Mouse (Mus musculus) testis, adult 2 months (tissue): ENCODE data around the gene Supt3. TPM values are rescaled to one million over a fixed set of nuclear protein-coding genes. Genes with fewer than 3 reads are reported as not detected.

ENCODE experiments used
- H3K27ac ChIP-seq: fragments of 200-500 bp; 2 replicates; pipeline ENCODE4 v1.5.1; 2012; ENCODE audit warnings: low read depth, low read length; ENCODE audit not compliant: control insufficient read depth, insufficient read depth
- H3K27me3 ChIP-seq: fragments of 200-500 bp; 2 replicates; pipeline ENCODE4 v1.6.1; 2012; ENCODE audit warnings: mild to moderate bottlenecking, low read length, moderate library complexity; ENCODE audit not compliant: control insufficient read depth, insufficient read depth
- H3K36me3 ChIP-seq: fragments of 200-500 bp; 2 replicates; pipeline ENCODE4 v1.6.1; 2012; ENCODE audit warnings: mild to moderate bottlenecking, low read length; ENCODE audit not compliant: control insufficient read depth, insufficient read depth
- H3K4me1 ChIP-seq: fragments of 200-500 bp; 2 replicates; pipeline ENCODE4 v1.6.1; 2012; ENCODE audit warnings: low read length; ENCODE audit not compliant: control insufficient read depth, insufficient read depth
- H3K4me3 ChIP-seq: fragments of 200-500 bp; 2 replicates; pipeline ENCODE4 v1.5.1; 2012; ENCODE audit warnings: low read depth, mild to moderate bottlenecking, low read length, moderate library complexity, mixed read lengths; ENCODE audit not compliant: control insufficient read depth
- CTCF ChIP-seq: fragments of 200-500 bp; IDR thresholded peaks from 2 replicates; pipeline ENCODE4 v1.5.1; 2012; ENCODE audit warnings: low read depth, mild to moderate bottlenecking, inconsistent platforms, low read length, moderate library complexity; ENCODE audit not compliant: control insufficient read depth, insufficient read depth, insufficient replicate concordance
- POLR2A ChIP-seq: fragments of 200-500 bp; IDR thresholded peaks from 2 replicates; pipeline ENCODE4 v1.6.1; 2012; ENCODE audit warnings: low read depth, mild to moderate bottlenecking, inconsistent platforms, low read length, moderate library complexity; ENCODE audit not compliant: control insufficient read depth
- polyA plus RNA-seq: library from polyadenylated mRNA; depleted of rRNA; stranded (reverse); fragments of >200 nt; gene quantifications from 2 replicates; pipeline ENCODE4 v1.2.3, GENCODE M21; 2012

Gene Supt3
- polyA plus RNA-seq, 1 experiment: 19.6 TPM

DNA sequence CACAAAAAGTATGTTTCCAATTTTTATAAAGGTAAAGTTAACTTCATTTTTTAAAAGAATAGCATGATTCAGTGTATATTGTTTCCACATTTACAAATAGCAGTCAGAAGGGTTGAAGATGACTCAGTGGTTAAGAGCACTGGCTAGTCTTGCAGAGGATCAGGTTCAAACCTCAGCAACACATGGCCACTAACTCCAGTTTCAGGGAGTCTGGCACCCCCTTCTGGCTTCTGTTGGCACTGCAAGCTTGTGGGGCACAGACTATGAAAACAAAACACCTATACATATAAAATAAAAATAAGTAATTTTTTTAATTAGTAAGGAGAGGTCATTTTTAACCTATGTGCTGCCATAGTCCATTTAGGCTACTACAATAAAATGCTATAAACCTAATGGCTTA lies 268.9 kb downstream of the Supt3 start:
- Histone ChIP-seq H3K4me1 (no peaks in the 10 kb centered on the region), H3K36me3 (no peaks in the 10 kb centered on the region), H3K27me3 (no peaks in the 10 kb centered on the region), H3K27ac (no peak overlapping the region), H3K4me3 (no peak overlapping the region)
- TF ChIP-seq POLR2A (no peak), CTCF (peak; percentile 38; the same call in 1 of the 2 replicates)

DNA sequence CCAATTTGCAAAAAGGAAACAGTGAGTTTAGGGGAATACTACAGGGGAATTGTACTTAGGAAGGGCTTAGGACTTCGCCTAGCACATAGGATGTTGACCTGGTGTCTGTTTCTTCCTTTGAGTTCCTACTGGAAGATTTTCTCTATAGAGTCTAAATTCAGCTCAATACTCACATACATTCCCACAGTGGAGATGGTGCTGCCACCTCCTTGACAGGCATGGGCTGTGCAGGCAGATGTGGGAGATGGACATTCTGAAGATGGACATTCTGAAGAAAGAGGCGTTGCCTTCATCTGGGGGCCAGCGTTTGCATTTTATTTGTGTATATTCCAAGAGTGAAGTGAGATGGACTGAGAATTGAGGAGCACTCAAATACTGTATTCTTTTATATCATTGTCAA lies 269.6 kb downstream of the Supt3 start:
- Histone ChIP-seq H3K36me3 (no peaks in the 10 kb centered on the region), H3K4me1 (no peaks in the 10 kb centered on the region), H3K4me3 (no peak overlapping the region), H3K27me3 (no peaks in the 10 kb centered on the region), H3K27ac (no peak overlapping the region)
- TF ChIP-seq CTCF: no peak
- no peak for TF ChIP-seq POLR2A

DNA sequence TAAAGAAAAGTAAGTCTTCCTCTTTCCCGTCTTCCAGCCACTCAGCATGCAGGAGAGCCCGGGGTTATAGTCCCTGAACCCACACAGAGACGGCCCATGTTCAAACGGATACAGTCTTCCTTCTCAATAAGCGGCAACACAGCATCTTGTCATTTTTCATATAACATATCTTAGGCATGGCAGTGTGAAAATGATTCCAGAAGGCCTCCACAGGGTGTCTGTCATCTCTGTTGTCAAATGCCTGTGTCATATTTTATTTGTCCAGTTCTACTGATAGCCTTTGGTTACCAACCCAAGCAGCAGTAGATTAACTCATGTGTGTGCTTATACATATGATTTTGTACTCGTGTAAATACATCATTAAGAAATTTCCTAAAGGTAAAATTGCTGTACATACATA lies 270.3 kb downstream of the Supt3 start:
- TF ChIP-seq CTCF: no peak
- TF ChIP-seq POLR2A: no peak
- H3K36me3 ChIP-seq: no peaks in the 10 kb centered on the region
- H3K27me3 ChIP-seq: no peaks in the 10 kb centered on the region
- H3K27ac ChIP-seq: no peak overlapping the region
- no peak overlapping the region for H3K4me3 ChIP-seq
- no peaks in the 10 kb centered on the region for H3K4me1 ChIP-seq

DNA sequence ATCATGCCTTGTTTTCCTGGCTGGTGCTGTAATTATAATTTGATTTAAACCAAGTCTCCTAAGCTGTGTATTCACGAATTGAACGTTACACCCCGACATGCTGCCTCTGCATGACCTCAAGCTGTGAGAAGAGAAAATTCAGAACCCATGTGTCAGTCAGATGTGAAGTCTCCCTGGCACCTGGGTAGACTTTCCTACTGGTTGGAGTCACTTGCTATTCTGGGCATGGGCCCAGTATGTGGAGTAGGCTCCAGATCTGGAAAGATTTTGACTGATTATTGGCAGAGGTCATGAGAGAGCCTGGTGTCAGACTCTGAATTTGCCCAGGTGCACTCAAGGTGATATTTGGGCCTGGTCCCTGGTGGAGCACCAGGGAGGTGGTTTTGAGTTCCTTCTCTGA lies 275.0 kb downstream of the Supt3 start:
- no peak overlapping the region for H3K4me3 ChIP-seq
- no peaks in the 10 kb centered on the region for H3K27me3 ChIP-seq
- no peaks in the 10 kb centered on the region for H3K36me3 ChIP-seq
- no peak overlapping the region for H3K27ac ChIP-seq
- TF ChIP-seq CTCF: no peak
- no peak for TF ChIP-seq POLR2A
- no peaks in the 10 kb centered on the region for H3K4me1 ChIP-seq

DNA sequence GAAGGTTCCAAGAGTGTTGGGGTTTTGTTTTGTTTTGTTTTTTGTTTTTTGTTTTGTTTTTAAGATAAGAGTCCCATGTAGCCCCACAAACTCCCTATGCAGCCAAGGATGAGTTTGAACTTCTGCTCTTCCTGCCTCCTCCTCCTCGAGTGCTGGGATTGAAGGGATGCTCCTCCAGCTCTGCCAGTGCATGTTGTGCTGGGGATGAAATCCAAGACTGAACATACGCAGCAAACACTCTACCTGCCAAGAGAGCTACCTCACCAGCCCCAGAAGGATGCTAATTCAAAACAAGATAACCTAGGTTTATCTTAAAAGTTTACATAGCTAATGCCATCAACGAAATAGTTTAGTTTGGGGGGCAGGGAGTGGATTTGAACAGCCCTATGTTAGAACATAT lies 276.4 kb downstream of the Supt3 start:
- no peaks in the 10 kb centered on the region for H3K4me1 ChIP-seq
- H3K4me3 ChIP-seq: no peak overlapping the region
- no peak overlapping the region for H3K27ac ChIP-seq
- TF ChIP-seq POLR2A (no peak), CTCF (no peak)
- H3K36me3 ChIP-seq: no peaks in the 10 kb centered on the region
- no peaks in the 10 kb centered on the region for H3K27me3 ChIP-seq

DNA sequence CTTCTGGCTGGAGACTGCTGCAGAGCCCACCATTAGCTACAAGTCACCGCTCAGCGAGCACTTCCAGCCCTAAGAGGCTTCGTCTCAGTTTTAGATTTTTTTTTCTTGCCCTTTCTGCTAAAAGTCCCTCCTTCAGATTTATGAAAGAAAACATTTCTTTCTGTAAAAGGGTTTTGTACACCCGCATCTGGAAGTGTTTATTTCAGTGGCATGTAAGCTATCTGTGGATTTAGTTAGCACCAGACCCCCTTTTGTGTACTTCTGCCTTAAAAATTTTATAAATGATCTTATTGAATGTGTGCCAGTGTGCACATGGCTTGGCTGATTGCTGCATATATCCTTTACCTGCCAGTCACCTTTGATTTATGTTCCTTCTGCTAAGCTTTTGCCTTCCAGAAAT lies 277.6 kb downstream of the Supt3 start:
- Histone ChIP-seq H3K27me3 (no peaks in the 10 kb centered on the region), H3K4me1 (no peaks in the 10 kb centered on the region), H3K27ac (no peak overlapping the region), H3K4me3 (no peak overlapping the region), H3K36me3 (no peaks in the 10 kb centered on the region)
- TF ChIP-seq POLR2A: no peak

DNA sequence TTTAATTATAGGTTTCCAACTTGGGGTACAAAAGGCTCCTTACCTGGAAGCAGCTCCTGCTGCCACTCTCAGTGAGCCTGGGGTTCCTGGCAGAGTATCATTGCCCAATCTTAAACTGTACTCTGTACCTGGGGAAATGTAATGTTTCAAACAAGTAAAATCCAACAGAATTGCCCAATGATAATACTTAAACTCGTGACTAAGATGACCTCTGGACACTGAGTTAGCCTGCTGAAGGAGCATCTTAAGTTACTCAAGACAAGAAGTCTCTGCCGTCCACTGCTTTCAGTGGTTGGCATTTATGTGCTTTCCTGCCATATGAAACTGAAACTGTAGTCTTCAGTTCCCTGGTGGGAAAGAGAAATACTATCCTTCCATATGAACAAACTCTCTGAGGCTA lies 279.9 kb downstream of the Supt3 start:
- no peak for TF ChIP-seq CTCF
- TF ChIP-seq POLR2A: no peak
- Histone ChIP-seq H3K27me3 (no peaks in the 10 kb centered on the region), H3K4me3 (no peak overlapping the region), H3K4me1 (no peaks in the 10 kb centered on the region), H3K36me3 (no peaks in the 10 kb centered on the region), H3K27ac (no peak overlapping the region)

DNA sequence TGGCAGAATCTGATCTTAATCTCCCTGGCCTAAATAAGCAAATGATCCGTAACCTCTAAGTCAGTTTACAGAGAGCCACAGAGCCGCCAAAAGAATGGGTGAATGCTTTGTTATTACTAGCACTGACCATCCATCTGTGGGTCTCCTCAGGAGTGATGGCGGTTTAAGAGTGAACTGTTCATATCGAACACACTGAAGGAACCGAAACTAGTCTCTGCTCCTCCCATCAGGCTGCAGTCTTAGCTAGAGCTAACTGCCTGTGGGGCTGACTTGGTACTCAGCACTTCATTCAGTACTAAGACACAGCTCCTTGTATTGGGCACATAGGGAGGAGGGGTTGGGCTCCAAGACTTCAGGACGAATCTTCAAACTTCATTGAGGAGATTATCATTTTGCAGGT lies 280.8 kb downstream of the Supt3 start:
- Histone ChIP-seq H3K27ac (no peak overlapping the region), H3K36me3 (no peaks in the 10 kb centered on the region)

More for the DNA sequence above, 280.8 kb downstream of the Supt3 start:
- Histone ChIP-seq H3K4me3 (no peak overlapping the region), H3K4me1 (no peaks in the 10 kb centered on the region), H3K27me3 (no peaks in the 10 kb centered on the region)
- TF ChIP-seq CTCF (no peak), POLR2A (no peak)
